Mouse (Mus musculus): Measurements from ENCODE around the gene Dscaml1. TPM values are rescaled to one million over a fixed set of nuclear protein-coding genes. Genes with fewer than 3 reads are reported as not detected.

Dscaml1 gene
- polyA plus RNA-seq, 1 experiment from 2014 or later: 0.67 TPM

GRCm38 (mm10) chr9:45570346-45570745 lies 143.9 kb downstream of the Dscaml1 start:
- Histone ChIP-seq H3K27ac (replicated peaks) (no peak overlapping the region), H3K4me1 (peaks cover 15% of the 10 kb centered on the region), H3K27me3 (replicated peaks; ENCODE audit: low read depth, poor library complexity, severe bottlenecking) (no peaks in the 10 kb centered on the region), H3K4me3 (no peak overlapping the region), H3K9me3 (no peaks in the 10 kb centered on the region), H3K36me3 (replicated peaks) (no peaks in the 10 kb centered on the region)
- 84% methylated on average over 5 of the region's 5 CpGs for WGBS
- DNase-seq (ENCODE audit: low spot score): no peak

- peak; percentile 23 for DNase-seq (ENCODE audit: low spot score)
- Histone ChIP-seq H3K27me3 (replicated peaks; ENCODE audit: low read depth, poor library complexity, severe bottlenecking) (no peaks in the 10 kb centered on the region; the same call in 1 of the 2 replicates), H3K4me1 (peaks cover 15% of the 10 kb centered on the region), H3K36me3 (replicated peaks) (no peaks in the 10 kb centered on the region), H3K27ac (replicated peaks) (no peak overlapping the region), H3K9me3 (no peaks in the 10 kb centered on the region), H3K4me3 (no peak overlapping the region)
- WGBS: 42% methylated on average over 9 of the region's 9 CpGs
Observed at GRCm38 (mm10) chr9:45572787-45573492, 146.5 kb downstream of the Dscaml1 start.

- H3K27me3 ChIP-seq (replicated peaks; ENCODE audit: low read depth, poor library complexity, severe bottlenecking): no peaks in the 10 kb centered on the region; the same call in 1 of the 2 replicates
- no peak overlapping the region for H3K27ac ChIP-seq (replicated peaks)
- H3K9me3 ChIP-seq: no peaks in the 10 kb centered on the region
- peaks cover 15% of the 10 kb centered on the region for H3K4me1 ChIP-seq
- H3K36me3 ChIP-seq (replicated peaks): no peaks in the 10 kb centered on the region
- H3K4me3 ChIP-seq: no peak overlapping the region
- no peak for DNase-seq (ENCODE audit: low spot score)
Observed at GRCm38 (mm10) chr9:45573493-45573815, 147.0 kb downstream of the Dscaml1 start.

- Histone ChIP-seq H3K27me3 (replicated peaks; ENCODE audit: low read depth, poor library complexity, severe bottlenecking) (no peaks in the 10 kb centered on the region; the same call in 1 of the 2 replicates), H3K4me1 (peaks cover 15% of the 10 kb centered on the region), H3K4me3 (no peak overlapping the region), H3K9me3 (no peaks in the 10 kb centered on the region), H3K36me3 (replicated peaks) (no peaks in the 10 kb centered on the region), H3K27ac (replicated peaks) (no peak overlapping the region)
- 87% methylated on average over 8 of the region's 8 CpGs for WGBS
- DNase-seq (ENCODE audit: low spot score): no peak
Observed at GRCm38 (mm10) chr9:45574021-45574420, 147.6 kb downstream of the Dscaml1 start.

GRCm38 (mm10) chr9:45580069-45580795 lies 153.8 kb downstream of the Dscaml1 start:
- no peak for DNase-seq (ENCODE audit: low spot score)
- H3K27me3 ChIP-seq (replicated peaks; ENCODE audit: low read depth, poor library complexity, severe bottlenecking): no peaks in the 10 kb centered on the region; the same call in 1 of the 2 replicates
- H3K9me3 ChIP-seq: no peaks in the 10 kb centered on the region
- no peak overlapping the region for H3K4me3 ChIP-seq
- WGBS: 76% methylated on average over 16 of the region's 16 CpGs
- no peaks in the 10 kb centered on the region; the same call in 1 of the 2 replicates for H3K4me1 ChIP-seq
- no peaks in the 10 kb centered on the region for H3K36me3 ChIP-seq (replicated peaks)
- no peak overlapping the region for H3K27ac ChIP-seq (replicated peaks)

- Histone ChIP-seq H3K36me3 (replicated peaks) (no peaks in the 10 kb centered on the region), H3K9me3 (no peaks in the 10 kb centered on the region), H3K27ac (replicated peaks) (no peak overlapping the region), H3K4me3 (no peak overlapping the region), H3K27me3 (replicated peaks; ENCODE audit: low read depth, poor library complexity, severe bottlenecking) (no peaks in the 10 kb centered on the region), H3K4me1 (no peaks in the 10 kb centered on the region; the same call in 1 of the 2 replicates)
- WGBS: 71% methylated on average over 9 of the region's 9 CpGs
- no peak for DNase-seq (ENCODE audit: low spot score)
Observed at GRCm38 (mm10) chr9:45586475-45586874, 160.0 kb downstream of the Dscaml1 start.

- 85% methylated on average over 7 of the region's 7 CpGs for WGBS
- H3K4me3 ChIP-seq: no peak overlapping the region
- no peaks in the 10 kb centered on the region for H3K36me3 ChIP-seq (replicated peaks)
- no peak overlapping the region for H3K27ac ChIP-seq (replicated peaks)
- DNase-seq (ENCODE audit: low spot score): no peak
- H3K9me3 ChIP-seq: no peaks in the 10 kb centered on the region
- no peaks in the 10 kb centered on the region for H3K27me3 ChIP-seq (replicated peaks; ENCODE audit: low read depth, poor library complexity, severe bottlenecking)
- H3K4me1 ChIP-seq: no peaks in the 10 kb centered on the region; the same call in 1 of the 2 replicates
Observed at GRCm38 (mm10) chr9:45587704-45588103, 161.3 kb downstream of the Dscaml1 start.

GRCm38 (mm10) chr9:45589867-45590266 lies 163.4 kb downstream of the Dscaml1 start:
- DNase-seq (ENCODE audit: low spot score): peak; percentile 52
- Histone ChIP-seq H3K9me3 (no peaks in the 10 kb centered on the region), H3K4me3 (no peak overlapping the region), H3K36me3 (replicated peaks) (no peaks in the 10 kb centered on the region), H3K4me1 (no peaks in the 10 kb centered on the region; the same call in 1 of the 2 replicates), H3K27me3 (replicated peaks; ENCODE audit: low read depth, poor library complexity, severe bottlenecking) (no peaks in the 10 kb centered on the region), H3K27ac (replicated peaks) (no peak overlapping the region)
- 71% methylated on average over 3 of the region's 3 CpGs for WGBS

GRCm38 (mm10) chr9:45591061-45591460 lies 164.6 kb downstream of the Dscaml1 start:
- H3K4me1 ChIP-seq: no peaks in the 10 kb centered on the region
- DNase-seq (ENCODE audit: low spot score): no peak
- H3K36me3 ChIP-seq (replicated peaks): no peaks in the 10 kb centered on the region
- no peaks in the 10 kb centered on the region for H3K27me3 ChIP-seq (replicated peaks; ENCODE audit: low read depth, poor library complexity, severe bottlenecking)
- no peak overlapping the region for H3K27ac ChIP-seq (replicated peaks)
- 87% methylated on average over 2 of the region's 2 CpGs for WGBS
- no peak overlapping the region for H3K4me3 ChIP-seq
- H3K9me3 ChIP-seq: no peaks in the 10 kb centered on the region

- Histone ChIP-seq H3K4me1 (no peaks in the 10 kb centered on the region), H3K9me3 (no peaks in the 10 kb centered on the region), H3K36me3 (replicated peaks) (no peaks in the 10 kb centered on the region), H3K27me3 (replicated peaks; ENCODE audit: low read depth, poor library complexity, severe bottlenecking) (no peaks in the 10 kb centered on the region), H3K4me3 (no peak overlapping the region), H3K27ac (replicated peaks) (0 out of 2 replicates have a peak overlapping the region, but pooled peaks have one; percentile 10)
- WGBS: 86% methylated on average over 9 of the region's 9 CpGs
- no peak for DNase-seq (ENCODE audit: low spot score)
Observed at GRCm38 (mm10) chr9:45592374-45592773, 165.9 kb downstream of the Dscaml1 start.

- DNase-seq (ENCODE audit: low spot score): no peak
- no peaks in the 10 kb centered on the region for H3K9me3 ChIP-seq
- no peaks in the 10 kb centered on the region for H3K4me1 ChIP-seq
- no peak overlapping the region for H3K4me3 ChIP-seq
- no peak overlapping the region for H3K27ac ChIP-seq (replicated peaks)
- H3K36me3 ChIP-seq (replicated peaks): no peaks in the 10 kb centered on the region
- H3K27me3 ChIP-seq (replicated peaks; ENCODE audit: low read depth, poor library complexity, severe bottlenecking): no peaks in the 10 kb centered on the region; the same call in 1 of the 2 replicates
- WGBS: 79% methylated on average over 5 of the region's 5 CpGs
Observed at GRCm38 (mm10) chr9:45598117-45598516, 171.7 kb downstream of the Dscaml1 start.

- Histone ChIP-seq H3K9me3 (no peaks in the 10 kb centered on the region), H3K36me3 (replicated peaks) (no peaks in the 10 kb centered on the region), H3K27ac (replicated peaks) (no peak overlapping the region), H3K27me3 (replicated peaks; ENCODE audit: low read depth, poor library complexity, severe bottlenecking) (no peaks in the 10 kb centered on the region; the same call in 1 of the 2 replicates), H3K4me1 (no peaks in the 10 kb centered on the region), H3K4me3 (no peak overlapping the region)
- 58% methylated on average over 4 of the region's 4 CpGs for WGBS
- no peak for DNase-seq (ENCODE audit: low spot score)
Observed at GRCm38 (mm10) chr9:45599377-45599776, 172.9 kb downstream of the Dscaml1 start.

- no peak for DNase-seq (ENCODE audit: low spot score)
- Histone ChIP-seq H3K36me3 (replicated peaks) (no peaks in the 10 kb centered on the region), H3K27ac (replicated peaks) (no peak overlapping the region), H3K9me3 (no peaks in the 10 kb centered on the region), H3K4me1 (peaks cover 9% of the 10 kb centered on the region), H3K4me3 (no peak overlapping the region), H3K27me3 (replicated peaks; ENCODE audit: low read depth, poor library complexity, severe bottlenecking) (no peaks in the 10 kb centered on the region)
Observed at GRCm38 (mm10) chr9:45607337-45607736, 180.9 kb downstream of the Dscaml1 start.

Data from embryonic facial prominence, embryonic 10.5 days (tissue).